10 mouse cellular contexts compared by ENCODE assay signal in genomic region chr9:44357207-44357606, GRCm38 (mm10). TPM values are rescaled to one million over a fixed set of nuclear protein-coding genes. Genes with fewer than 3 reads are reported as not detected.
DNase-seq lines count a peak whose midpoint lies in the region; ATAC-seq and TF ChIP-seq lines count a peak whose summit lies in the region.
"Had no signal": no experiment of that assay in that cellular context is flagged by ENCODE, and none has a peak within 500 bp of the region (broad histone marks: within the 10 kb centered on the region; RNA-seq: fewer than 3 reads in every experiment).

No protein-coding gene starts in this region.

- intact Hi-C loops in heart, postnatal 10 days (cut with DNase I): loop anchor here (1.0 to 5.0 kb wide), 2 partner anchors 65 to 118 kb away; no protein-coding TSS in a partner anchor
- intact Hi-C loops in left cerebral cortex, postnatal 25 days (cut with DNase I): no loop called here

- H3K27me3 ChIP-seq in heart, embryonic 10.5 days (ENCODE audit: insufficient read depth, poor library complexity, severe bottlenecking): no peaks in the 10 kb centered on the region
- no peaks in the 10 kb centered on the region for H3K27me3 ChIP-seq in liver, postnatal 0 days (ENCODE audit: insufficient read depth, low read length)
- H3K27me3 ChIP-seq: hindbrain, embryonic 15.5 days; lung, embryonic 15.5 days had no signal

- H3K9ac ChIP-seq in liver, postnatal 0 days (replicated peaks): no peak overlapping the region
- H3K9ac ChIP-seq: hindbrain, embryonic 15.5 days; lung, embryonic 15.5 days had no signal

- no peak overlapping the region for H3K27ac ChIP-seq in heart, embryonic 10.5 days
- H3K27ac ChIP-seq in liver, postnatal 0 days (ENCODE audit: low read depth): no peak overlapping the region
- H3K27ac ChIP-seq: hindbrain, embryonic 15.5 days; lung, embryonic 15.5 days had no signal

- ATAC-seq in liver, postnatal 0 days: no peak

- DNase-seq in heart, postnatal 10 days: peak; percentile 29 to 47
- DNase-seq in heart, embryonic 10.5 days (ENCODE audit: low spot score): no peak
- peak; percentile 54 to 61 for DNase-seq in B cell, adult 2 months
- peak; percentile 71 for DNase-seq in brain, embryonic 14.5 days (ENCODE audit: low read depth)
- DNase-seq in liver, postnatal 0 days: no peak
- DNase-seq in left cerebral cortex, postnatal 25 days (ENCODE audit: low spot score in 2 of 2): no peak
- DNase-seq in kidney, postnatal 10 days: no peak
- DNase-seq in left cerebral cortex, adult 18-20 months (ENCODE audit: low spot score in 2 of 2): no peak

- TF ChIP-seq EP300 in liver, postnatal 0 days (IDR thresholded peaks at IDR 0.05; ENCODE audit: low read depth): no peak

- no peak overlapping the region for H3K4me2 ChIP-seq in liver, postnatal 0 days (ENCODE audit: low read depth, low read length)
- H3K4me2 ChIP-seq: hindbrain, embryonic 15.5 days; lung, embryonic 15.5 days had no signal

- WGBS in heart, embryonic 10.5 days: 77% methylated on average over 4 of the region's 4 CpGs
- WGBS in liver, postnatal 0 days (ENCODE audit: insufficient replicate concordance): 65% methylated on average over 4 of the region's 4 CpGs

- H3K4me1 ChIP-seq in heart, embryonic 10.5 days: peaks cover 7% of the 10 kb centered on the region
- H3K4me1 ChIP-seq in liver, postnatal 0 days (ENCODE audit: insufficient read depth): peaks cover 6% of the 10 kb centered on the region

- peaks cover 72% of the 10 kb centered on the region for H3K36me3 ChIP-seq in heart, embryonic 10.5 days
- peaks cover 61% of the 10 kb centered on the region for H3K36me3 ChIP-seq in liver, postnatal 0 days (replicated peaks; ENCODE audit: insufficient read depth, low read length)

- no peak for TF ChIP-seq POLR2A in brain, embryonic 14.5 days (IDR thresholded peaks at IDR 0.05; ENCODE audit: borderline replicate concordance, extremely low read depth, insufficient read depth, insufficient read length, poor library complexity, severe bottlenecking)

- TF ChIP-seq CTCF in brain, embryonic 14.5 days (IDR thresholded peaks at IDR 0.05; ENCODE audit: borderline replicate concordance, extremely low read depth, insufficient read depth, insufficient read length): peak; percentile 47; the same call in 1 of the 2 replicates
- peak; percentile 76 for TF ChIP-seq CTCF in liver, postnatal 0 days (IDR thresholded peaks at IDR 0.05; ENCODE audit: low read depth)

- no peaks in the 10 kb centered on the region for H3K9me3 ChIP-seq in heart, embryonic 10.5 days
- H3K9me3 ChIP-seq in liver, postnatal 0 days (ENCODE audit: low read length): no peaks in the 10 kb centered on the region
- H3K9me3 ChIP-seq: hindbrain, embryonic 15.5 days; lung, embryonic 15.5 days had no signal

- no peak overlapping the region for H3K4me3 ChIP-seq in heart, embryonic 10.5 days
- H3K4me3 ChIP-seq in liver, postnatal 0 days (ENCODE audit: low read depth, low read length): no peak overlapping the region
- H3K4me3 ChIP-seq: hindbrain, embryonic 15.5 days; lung, embryonic 15.5 days had no signal

RNA-seq across cellular contexts. Expression of gene Vps11, which starts 4.3 kb away (rescaled TPM):
- 10 to 100 TPM; 22.4 to 22.8 TPM for total RNA-seq in heart, postnatal 10 days (2021)
- 22.8 and 26.3 TPM in 2 replicates for polyA plus RNA-seq in heart, embryonic 10.5 days (2016; fragmentation: Nextera tagmentation; extraction: Ambion mirVana)
- 33.7 and 40.9 TPM in 2 replicates for polyA plus RNA-seq in brain, embryonic 14.5 days (2012; rRNA removed)
- polyA plus RNA-seq in liver, postnatal 0 days (2015; fragmentation: Nextera tagmentation; extraction: Ambion mirVana): 12.1 and 13.3 TPM in 2 replicates
- 10 to 100 TPM; 47.3 to 47.4 TPM for total RNA-seq in left cerebral cortex, postnatal 25 days (2021)
- total RNA-seq in left cerebral cortex, adult 18-20 months (2021): 10 to 100 TPM; 55.6 to 56.8 TPM

RNA-seq across cellular contexts. Expression of gene Hmbs, which starts 13.2 kb away (rescaled TPM):
- total RNA-seq in heart, postnatal 10 days (2021): 10 to 100 TPM; 54.2 to 55.2 TPM
- 276 and 285 TPM in 2 replicates for polyA plus RNA-seq in heart, embryonic 10.5 days (2016; fragmentation: Nextera tagmentation; extraction: Ambion mirVana)
- 40.9 and 48.9 TPM in 2 replicates for polyA plus RNA-seq in brain, embryonic 14.5 days (2012; rRNA removed)
- polyA plus RNA-seq in liver, postnatal 0 days (2015; fragmentation: Nextera tagmentation; extraction: Ambion mirVana): 517 and 539 TPM in 2 replicates
- 10 to 100 TPM; 14.8 to 22.0 TPM for total RNA-seq in left cerebral cortex, postnatal 25 days (2021)
- 10 to 100 TPM; 18.1 to 19.7 TPM for total RNA-seq in left cerebral cortex, adult 18-20 months (2021)

RNA-seq across cellular contexts. Expression of gene Hyou1, which starts 22.1 kb away (rescaled TPM):
- 10 to 100 TPM; 35.8 to 45.7 TPM for total RNA-seq in heart, postnatal 10 days (2021)
- polyA plus RNA-seq in heart, embryonic 10.5 days (2016; fragmentation: Nextera tagmentation; extraction: Ambion mirVana): 23.4 and 25.0 TPM in 2 replicates
- 50.3 and 57.4 TPM in 2 replicates for polyA plus RNA-seq in brain, embryonic 14.5 days (2012; rRNA removed)
- 5.2 and 6.6 TPM in 2 replicates for polyA plus RNA-seq in liver, postnatal 0 days (2015; fragmentation: Nextera tagmentation; extraction: Ambion mirVana)
- 100 to 1,000 TPM; 142 to 144 TPM for total RNA-seq in left cerebral cortex, postnatal 25 days (2021)
- total RNA-seq in left cerebral cortex, adult 18-20 months (2021): 100 to 1,000 TPM; 137 to 138 TPM

RNA-seq across cellular contexts. Expression of gene H2afx, which starts 22.7 kb away (rescaled TPM):
- total RNA-seq in heart, postnatal 10 days (2021): 10 to 100 TPM; 54.1 to 57.9 TPM
- 258 and 270 TPM in 2 replicates for polyA plus RNA-seq in heart, embryonic 10.5 days (2016; fragmentation: Nextera tagmentation; extraction: Ambion mirVana)
- polyA plus RNA-seq in brain, embryonic 14.5 days (2012; rRNA removed): 223 and 342 TPM in 2 replicates
- 152 and 164 TPM in 2 replicates for polyA plus RNA-seq in liver, postnatal 0 days (2015; fragmentation: Nextera tagmentation; extraction: Ambion mirVana)
- total RNA-seq in left cerebral cortex, postnatal 25 days (2021): 10 to 100 TPM; 56.6 to 56.8 TPM
- 10 to 100 TPM; 51.3 to 54.1 TPM for total RNA-seq in left cerebral cortex, adult 18-20 months (2021)

RNA-seq across cellular contexts. Expression of gene Dpagt1, which starts 31.4 kb away (rescaled TPM):
- total RNA-seq in heart, postnatal 10 days (2021): 10 to 100 TPM; 21.1 to 25.2 TPM
- polyA plus RNA-seq in heart, embryonic 10.5 days (2016; fragmentation: Nextera tagmentation; extraction: Ambion mirVana): 35.2 and 36.6 TPM in 2 replicates
- polyA plus RNA-seq in brain, embryonic 14.5 days (2012; rRNA removed): 47.2 and 54.4 TPM in 2 replicates
- polyA plus RNA-seq in liver, postnatal 0 days (2015; fragmentation: Nextera tagmentation; extraction: Ambion mirVana): 19.0 and 19.4 TPM in 2 replicates
- 10 to 100 TPM; 12.5 to 13.8 TPM for total RNA-seq in left cerebral cortex, postnatal 25 days (2021)
- total RNA-seq in left cerebral cortex, adult 18-20 months (2021): 10 to 100 TPM; 13.4 to 16.3 TPM

Comparison
In these comparisons a context has a peak if more than half of its experiments do, and no peak if none do; other contexts are left out.
1. DNase-seq: peak in heart, postnatal 10 days (2 of 2), B cell, adult 2 months (2 of 2) and brain, embryonic 14.5 days (single experiment); none in heart, embryonic 10.5 days (single experiment), liver, postnatal 0 days (single experiment), left cerebral cortex, postnatal 25 days (0 of 2), kidney, postnatal 10 days (single experiment) and left cerebral cortex, adult 18-20 months (0 of 2).